Mouse (Mus musculus) liver, postnatal 0 days (tissue): ENCODE results near the gene Vmn1r166. TPM values are rescaled to one million over a fixed set of nuclear protein-coding genes. Genes with fewer than 3 reads are reported as not detected.
"Not testable (repeated sequence)": the region's sequence is repeated elsewhere in the genome, so short reads cannot be mapped to it uniquely, and the experiment has no call there.

Experiments used
- ATAC-seq: fragments of 200-750 bp; cut with Nextera tagmentation; 2 replicates; pipeline ENCODE4 v1.8.0; 2017; ENCODE audit warnings: mild to moderate bottlenecking, moderate library complexity
- DNase-seq: peaks from one replicate; pipeline ENCODE4 v3.0.0-alpha.2; 2016
- H3K27ac ChIP-seq: fragments of 300-500 bp; sonication (generic); 2 replicates; pipeline ENCODE4 v1.5.1; 2014; ENCODE audit warnings: antibody characterized with exemption, moderate library complexity, mild to moderate bottlenecking, low read depth
- H3K27me3 ChIP-seq: fragments of 300-500 bp; sonication (generic); 2 replicates; pipeline ENCODE4 v1.6.1; 2014; ENCODE audit warnings: low read length, control low read depth, mixed read lengths; ENCODE audit not compliant: insufficient read depth
- H3K36me3 ChIP-seq: fragments of 300-500 bp; sonication (generic); replicated peaks from 2 replicates; pipeline ENCODE4 v1.6.1; 2014; ENCODE audit warnings: mild to moderate bottlenecking, control low read depth, low read length, moderate library complexity, mixed read lengths; ENCODE audit not compliant: insufficient read depth
- H3K4me1 ChIP-seq: fragments of 300-500 bp; sonication (generic); 2 replicates; pipeline ENCODE4 v1.6.1; 2014; ENCODE audit warnings: antibody characterized with exemption, mild to moderate bottlenecking, control low read depth; ENCODE audit not compliant: insufficient read depth
- H3K4me2 ChIP-seq: fragments of 300-500 bp; sonication (generic); 2 replicates; pipeline ENCODE4 v1.6.1; 2014; ENCODE audit warnings: low read depth, mild to moderate bottlenecking, low read length, moderate library complexity, mixed read lengths
- H3K4me3 ChIP-seq: fragments of 300-500 bp; sonication (generic); 2 replicates; pipeline ENCODE4 v1.5.1; 2014; ENCODE audit warnings: low read depth, low read length
- H3K9ac ChIP-seq: fragments of 300-500 bp; sonication (generic); replicated peaks from 2 replicates; pipeline ENCODE4 v1.6.1; 2014; ENCODE audit warnings: mild to moderate bottlenecking, moderate library complexity
- H3K9me3 ChIP-seq: fragments of 300-500 bp; sonication (generic); 2 replicates; pipeline ENCODE4 v1.6.1; 2016; ENCODE audit warnings: mild to moderate bottlenecking, control low read depth, low read length, mixed read lengths
- WGBS: fragments of 180-500 bp; shearing (Covaris S2); extraction: QIAGEN DNeasy Blood & Tissue Kit; methylation state at CpG from one replicate; pipeline ENCODE4 v1.1.7; 2014; ENCODE audit not compliant: insufficient replicate concordance; 5-methylcytosine and 5-hydroxymethylcytosine counted together
- polyA plus RNA-seq: library from polyadenylated mRNA; unstranded; fragments of >200 nt; fragmentation: Nextera tagmentation; extraction: Ambion mirVana; gene quantifications from 2 replicates; pipeline ENCODE4 v1.2.1, GENCODE M21; 2015

Vmn1r166 gene
- not detected in 2 replicates for polyA plus RNA-seq

DNA sequence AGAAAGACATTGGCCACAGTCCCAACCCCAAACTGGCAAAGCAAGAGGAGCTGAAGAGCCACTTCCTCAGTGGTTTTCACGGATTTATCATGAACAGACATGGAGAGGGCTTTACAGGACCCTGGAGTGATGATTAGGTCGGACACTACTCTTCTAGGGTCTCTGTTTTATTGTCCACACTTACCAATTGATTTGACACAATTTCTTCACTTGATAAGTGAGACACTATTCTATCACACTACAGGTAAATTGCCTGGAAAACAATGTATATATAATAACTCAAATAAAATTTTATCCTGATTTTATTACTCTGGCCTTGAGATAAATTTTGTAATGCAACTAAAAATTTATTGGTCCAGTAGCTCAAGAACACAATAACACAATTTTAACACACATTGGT lies at the start of gene Vmn1r166:
TSS of gene Vmn1r166 (minus strand) at position 101 of the 400 bp plus-strand sequence.
- H3K27ac ChIP-seq, H3K4me3 ChIP-seq, H3K4me1 ChIP-seq, H3K9ac ChIP-seq, H3K36me3 ChIP-seq, ATAC-seq, H3K4me2 ChIP-seq, DNase-seq, H3K27me3 ChIP-seq, H3K9me3 ChIP-seq: not testable (repeated sequence)
- no CpG with 5 or more reads among the region's 2 CpGs for WGBS

DNA sequence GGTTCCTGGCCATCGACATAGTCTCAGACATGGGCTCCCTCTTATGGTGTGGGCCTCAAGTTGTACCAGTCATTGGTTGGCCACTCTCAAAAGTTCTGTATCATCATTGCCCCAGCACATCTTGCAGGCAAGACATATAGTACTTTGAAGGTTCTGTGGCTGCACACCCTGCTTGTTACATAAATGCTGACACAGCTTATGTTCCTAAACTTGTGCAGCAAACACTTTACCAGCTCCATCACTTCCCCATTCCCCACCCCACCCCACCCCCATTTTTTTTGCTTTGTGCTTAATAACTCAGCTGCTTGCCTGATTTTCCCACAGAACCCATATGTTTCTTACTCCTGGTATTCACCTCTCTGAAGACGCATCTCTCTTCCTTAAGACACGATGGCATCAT lies 49.4 kb upstream of the Vmn1r166 start, which contains the start of gene Nlrp4e:
TSS of gene Nlrp4e (plus strand) at position 301 of the 400 bp plus-strand sequence.
- not testable (repeated sequence) for H3K4me3 ChIP-seq, H3K36me3 ChIP-seq, H3K27me3 ChIP-seq, ATAC-seq, H3K9ac ChIP-seq, H3K4me2 ChIP-seq, H3K27ac ChIP-seq, DNase-seq, H3K9me3 ChIP-seq, H3K4me1 ChIP-seq
- WGBS: 82% methylated on average over 3 of the region's 3 CpGs

GRCm38 (mm10) chr7:23278800-23279199 lies 27.3 kb upstream of the Vmn1r166 start, which contains the start of gene Gm6902:
Gene Gm6902, minus strand, starts transcription at chr7:23278900.
- DNase-seq, H3K4me3 ChIP-seq, H3K27me3 ChIP-seq, ATAC-seq, H3K9me3 ChIP-seq, H3K36me3 ChIP-seq, H3K4me1 ChIP-seq, H3K27ac ChIP-seq, H3K9ac ChIP-seq, H3K4me2 ChIP-seq: not testable (repeated sequence)
- WGBS: no CpG with 5 or more reads among the region's 2 CpGs

- not testable (repeated sequence) for ATAC-seq, H3K4me3 ChIP-seq, DNase-seq, H3K4me1 ChIP-seq, H3K4me2 ChIP-seq, H3K27ac ChIP-seq, H3K9me3 ChIP-seq, H3K27me3 ChIP-seq, H3K36me3 ChIP-seq, H3K9ac ChIP-seq
- no CpG with 5 or more reads among the region's 3 CpGs for WGBS
These were observed 34.5 kb downstream of the Vmn1r166 start, which contains the start of gene Vmn1r165 for GRCm38 (mm10) chr7:23217032-23217431. Gene Vmn1r165, plus strand, starts transcription at chr7:23217332.

Other genes with a start within 250 kb of the Vmn1r166 start
- gene Gm4216, start 231.8 kb downstream of the Vmn1r166 start, polyA plus RNA-seq: not detected in 2 replicates
- gene Vmn1r163, start 196.1 kb downstream of the Vmn1r166 start, polyA plus RNA-seq: not detected in 2 replicates
- not detected in 2 replicates for gene Gm8720, start 184.2 kb downstream of the Vmn1r166 start, polyA plus RNA-seq
- not detected in 2 replicates for gene Gm10662, start 107.2 kb downstream of the Vmn1r166 start, polyA plus RNA-seq
- not detected in 2 replicates for gene Vmn1r165, start 34.4 kb downstream of the Vmn1r166 start, polyA plus RNA-seq
- not detected in 2 replicates for gene Gm6902, start 27.2 kb upstream of the Vmn1r166 start, polyA plus RNA-seq
- gene Nlrp4e, start 49.5 kb upstream of the Vmn1r166 start, polyA plus RNA-seq: not detected in 2 replicates
- not detected in 2 replicates for gene Nlrp5, start 134.2 kb upstream of the Vmn1r166 start, polyA plus RNA-seq